Mouse (Mus musculus) frontal cortex, adult 2 months (tissue): ENCODE results near the gene Actl11. TPM values are rescaled to one million over a fixed set of nuclear protein-coding genes. Genes with fewer than 3 reads are reported as not detected.

Experiments used
- DNase-seq, 2 experiments: peaks; one replicate each; pipeline ENCODE4 v3.0.0; 2022; ENCODE audit warnings: low spot score in 1 of 2; ENCODE audit errors: extremely low spot score in 1 of 2
- polyA plus RNA-seq: library from polyadenylated mRNA; depleted of rRNA; stranded (reverse); fragments of >200 nt; gene quantifications from 2 replicates; pipeline ENCODE4 v1.2.3, GENCODE M21; 2012; rRNA removed

Gene Actl11
- polyA plus RNA-seq, 1 experiment = not detected

GRCm38 (mm10) chr9:107959896-107960295 lies 31.6 kb downstream of the Actl11 start:
- DNase-seq = no peak

- no peak for DNase-seq
Measured at GRCm38 (mm10) chr9:107960928-107961327, 32.7 kb downstream of the Actl11 start.

DNA sequence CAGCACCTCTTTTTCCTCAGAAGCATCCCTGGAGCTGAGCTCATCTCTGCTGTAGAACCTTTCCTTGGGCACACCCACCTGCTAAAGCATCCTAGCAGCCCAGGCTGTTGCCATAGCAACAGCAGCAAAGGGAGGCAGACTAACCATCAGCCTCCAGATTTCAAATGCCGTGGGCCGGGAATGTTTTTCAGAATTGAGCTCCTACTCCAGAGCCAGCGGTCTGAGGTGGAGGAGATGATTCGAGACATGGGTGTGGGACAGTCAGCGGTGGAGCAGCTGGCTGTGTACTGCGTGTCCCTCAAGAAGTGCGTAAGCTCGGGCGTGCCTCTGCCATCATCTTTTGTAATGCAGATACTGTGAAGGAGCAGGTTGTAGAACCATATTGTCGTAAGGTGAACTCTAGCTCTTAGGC lies 33.1 kb downstream of the Actl11 start:
- DNase-seq = peak; percentile 86 to 93

GRCm38 (mm10) chr9:107961881-107962280 lies 33.6 kb downstream of the Actl11 start:
- peak; percentile 72 to 83 for DNase-seq

DNA sequence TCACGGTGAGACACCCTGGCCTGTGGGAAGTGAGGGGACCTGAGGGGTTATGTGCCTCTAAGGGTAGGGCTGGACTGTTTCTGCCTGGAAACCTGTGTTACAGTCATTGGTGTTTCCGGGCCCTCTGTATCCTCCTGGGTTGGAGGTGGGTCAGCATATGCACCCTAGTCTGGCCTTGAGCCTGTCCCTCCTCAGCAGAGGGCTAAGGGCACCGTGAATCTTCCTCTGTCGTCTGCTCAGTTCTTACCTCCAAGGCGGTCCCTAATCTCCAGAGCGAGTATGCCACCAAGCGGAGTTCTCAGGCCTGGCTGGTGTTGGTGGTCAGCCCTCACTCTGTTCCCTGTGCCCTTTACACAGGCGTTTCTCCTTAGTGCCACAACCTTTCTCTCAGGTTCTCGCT lies 34.6 kb downstream of the Actl11 start:
- no peak for DNase-seq

DNA sequence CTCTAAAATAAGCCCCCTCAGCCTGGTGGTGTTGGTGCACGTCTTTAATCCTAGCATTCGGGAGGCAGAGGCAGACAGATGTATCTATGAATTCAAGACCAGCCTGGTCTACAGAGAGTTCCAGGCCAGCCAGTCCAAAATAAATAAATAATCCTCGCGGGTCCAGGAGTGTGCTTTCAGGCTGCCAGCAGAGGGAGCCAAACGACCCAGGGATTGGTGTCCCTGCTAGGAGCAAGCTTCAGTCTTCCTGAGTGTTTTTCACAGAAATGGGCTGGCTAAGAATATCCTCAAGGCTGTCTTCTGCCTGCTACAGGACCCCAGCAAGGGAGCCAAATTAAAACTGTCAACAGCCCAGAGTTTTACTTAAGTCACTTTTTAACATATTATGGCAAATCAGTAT lies 35.4 kb downstream of the Actl11 start:
- DNase-seq = peak in 1 of 2 experiments; percentile 83

DNA sequence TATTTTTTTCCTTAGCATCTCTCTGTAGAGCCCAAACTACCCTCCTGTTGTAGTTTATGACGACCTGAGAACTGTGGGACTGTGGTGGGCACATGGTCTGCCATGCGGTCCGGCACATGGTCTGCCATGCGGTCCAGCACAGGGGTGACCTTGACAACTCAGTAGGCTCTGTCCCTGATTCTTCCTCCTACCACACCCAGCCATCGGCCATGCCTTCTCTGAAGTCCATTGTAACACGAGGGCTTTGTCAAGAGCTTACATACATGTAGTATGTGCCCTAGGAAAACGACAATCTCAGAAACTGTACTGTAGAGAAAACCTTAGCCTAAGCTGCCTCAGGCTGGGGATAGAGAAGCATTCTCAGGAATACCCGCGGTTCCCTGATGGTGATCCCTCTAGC lies 36.4 kb downstream of the Actl11 start:
- DNase-seq = no peak

GRCm38 (mm10) chr9:107966676-107967075 lies 38.4 kb downstream of the Actl11 start:
- DNase-seq = no peak

- DNase-seq = no peak
Measured at GRCm38 (mm10) chr9:107967437-107967836, 39.2 kb downstream of the Actl11 start.

GRCm38 (mm10) chr9:107968531-107968930 lies 40.3 kb downstream of the Actl11 start:
- DNase-seq = no peak

DNA sequence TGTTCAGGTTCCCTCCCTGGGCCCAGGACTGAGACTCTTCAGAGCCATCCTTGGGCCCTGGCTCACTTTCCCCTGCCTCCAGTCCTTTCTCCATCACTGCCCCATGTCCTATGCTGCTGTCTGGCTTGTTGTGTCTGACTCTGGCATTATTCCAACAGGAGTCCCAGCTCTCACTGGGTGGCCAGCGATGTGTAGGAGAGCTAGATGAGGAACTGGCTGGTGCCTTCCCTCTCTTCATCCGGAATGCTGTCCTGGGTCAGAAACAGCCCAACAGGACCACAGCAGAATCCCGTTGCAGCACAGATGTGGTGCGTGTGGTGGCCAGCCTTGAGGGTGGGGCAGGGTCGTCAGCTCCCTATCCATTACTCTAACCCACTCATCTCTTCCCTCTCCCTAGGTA lies 42.0 kb downstream of the Actl11 start:
- no peak for DNase-seq

DNA sequence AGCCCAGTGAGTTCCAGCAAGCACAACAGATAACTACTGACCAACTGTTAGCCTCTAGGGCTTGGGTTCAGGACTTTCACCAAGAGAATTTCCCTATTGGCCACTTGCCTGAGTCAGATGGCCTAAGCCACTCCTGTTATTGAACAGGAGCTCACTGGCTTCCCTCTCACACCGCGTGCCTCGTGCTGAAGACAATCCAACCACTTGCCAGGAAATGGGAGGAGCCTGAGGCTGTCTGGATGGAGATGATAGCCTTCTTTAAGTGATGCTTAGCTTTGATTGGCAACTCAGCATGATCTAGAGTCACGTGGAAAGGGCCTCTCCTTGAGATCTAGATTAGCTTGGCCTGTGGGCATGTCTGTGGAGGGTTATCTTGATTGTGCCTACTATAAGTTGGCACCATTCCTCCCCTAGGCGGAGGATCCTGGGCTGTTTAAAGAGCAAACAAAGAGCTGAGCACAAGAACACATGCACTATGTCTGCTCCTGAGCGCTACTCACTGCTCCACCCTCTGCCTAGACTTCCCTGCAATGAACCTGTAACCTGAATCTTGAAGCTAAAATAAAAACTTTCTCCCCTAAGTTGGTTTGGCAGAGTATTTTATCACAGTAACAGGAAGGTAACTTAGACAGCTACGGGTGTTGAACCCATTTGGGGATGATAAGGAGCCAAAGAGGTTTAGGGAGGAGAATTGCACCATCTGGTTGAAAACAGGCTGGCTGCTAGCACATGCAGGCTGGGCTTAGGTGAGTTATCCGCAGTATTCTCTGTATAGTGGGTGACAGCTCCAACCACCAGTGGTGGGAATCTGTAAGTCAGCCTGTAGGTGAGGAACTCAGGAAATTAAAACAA lies 43.6 kb downstream of the Actl11 start:
- DNase-seq = no peak

GRCm38 (mm10) chr9:107974491-107975171 lies 46.4 kb downstream of the Actl11 start:
- no peak for DNase-seq

GRCm38 (mm10) chr9:107975399-107976386 lies 47.4 kb downstream of the Actl11 start, which contains the start of gene Uba7:
Gene Uba7, plus strand, starts transcription at chr9:107975505.
- DNase-seq = no peak

DNA sequence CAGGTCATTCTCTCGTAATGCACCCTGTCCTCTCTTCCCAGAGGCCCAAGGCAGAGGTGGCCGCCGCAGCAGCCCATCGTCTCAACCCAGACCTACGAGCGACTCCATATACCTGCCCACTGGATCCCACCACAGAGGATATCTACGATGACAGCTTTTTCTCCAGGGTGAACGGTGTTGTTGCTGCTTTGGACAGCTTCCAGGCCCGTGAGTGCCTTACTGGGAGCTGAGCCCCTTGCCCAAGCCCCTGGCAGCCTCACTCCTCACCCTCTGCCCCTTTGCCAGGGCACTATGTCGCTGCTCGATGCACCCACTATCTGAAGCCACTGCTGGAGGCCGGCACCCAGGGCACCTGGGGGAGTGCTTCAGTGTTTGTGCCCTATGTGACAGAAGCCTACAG lies 50.5 kb downstream of the Actl11 start:
- DNase-seq = no peak

Other genes with a start within 250 kb of the Actl11 start
- gene Gnat1, start 248.8 kb upstream of the Actl11 start, polyA plus RNA-seq = 0.15 and 0.28 TPM in 2 replicates
- gene Sema3f, start 218.0 kb upstream of the Actl11 start, polyA plus RNA-seq = 21.2 and 22.3 TPM in 2 replicates
- gene Rbm5, start 157.5 kb upstream of the Actl11 start, polyA plus RNA-seq = 152 and 180 TPM in 2 replicates
- 70.3 and 70.8 TPM in 2 replicates for gene Rbm6, start 55.2 kb upstream of the Actl11 start, polyA plus RNA-seq
- gene Mon1a, start 40.3 kb upstream of the Actl11 start, polyA plus RNA-seq = 28.2 and 28.5 TPM in 2 replicates
- 1.2 and 2.1 TPM in 2 replicates for gene Mst1r, start 21.6 kb upstream of the Actl11 start, polyA plus RNA-seq
- 405 and 456 TPM in 2 replicates for gene Camkv, start 7.2 kb downstream of the Actl11 start, polyA plus RNA-seq
- 21.0 and 21.2 TPM in 2 replicates for gene Traip, start 21.7 kb downstream of the Actl11 start, polyA plus RNA-seq
- gene Uba7, start 47.0 kb downstream of the Actl11 start, polyA plus RNA-seq = 15.6 and 16.7 TPM in 2 replicates
- 0.18 and 0.34 TPM in 2 replicates for gene Gm20661, start 54.6 kb downstream of the Actl11 start, polyA plus RNA-seq
- 6.1 and 8.2 TPM in 2 replicates for gene Inka1, start 57.4 kb downstream of the Actl11 start, polyA plus RNA-seq
- 1.5 and 2.8 TPM in 2 replicates for gene Cdhr4, start 64.0 kb downstream of the Actl11 start, polyA plus RNA-seq
- 7.1 and 7.7 TPM in 2 replicates for gene Gm20662, start 67.9 kb downstream of the Actl11 start, polyA plus RNA-seq
- gene Ip6k1, start 74.0 kb downstream of the Actl11 start, polyA plus RNA-seq = 213 and 222 TPM in 2 replicates
- gene Gmppb, start 120.8 kb downstream of the Actl11 start, polyA plus RNA-seq = 13.7 and 37.5 TPM in 2 replicates
- gene Amigo3, start 124.7 kb downstream of the Actl11 start, polyA plus RNA-seq = 1.4 and 1.6 TPM in 2 replicates
- 0.04 and 0.19 TPM in 2 replicates for gene Mst1, start 152.0 kb downstream of the Actl11 start, polyA plus RNA-seq
- 87.8 and 92.0 TPM in 2 replicates for gene Rnf123, start 154.9 kb downstream of the Actl11 start, polyA plus RNA-seq
- 32.7 and 32.9 TPM in 2 replicates for gene Apeh, start 166.1 kb downstream of the Actl11 start, polyA plus RNA-seq